Mouse (Mus musculus) testis, adult 2 months (tissue): ENCODE data around the gene Reep6.

Experiments
- CTCF ChIP-seq: fragments of 200-500 bp; IDR thresholded peaks from 2 replicates; pipeline ENCODE4 v1.5.1; 2012; ENCODE audit warnings: low read depth, mild to moderate bottlenecking, inconsistent platforms, low read length, moderate library complexity; ENCODE audit not compliant: control insufficient read depth, insufficient read depth, insufficient replicate concordance
- POLR2A ChIP-seq: fragments of 200-500 bp; IDR thresholded peaks from 2 replicates; pipeline ENCODE4 v1.6.1; 2012; ENCODE audit warnings: low read depth, mild to moderate bottlenecking, inconsistent platforms, low read length, moderate library complexity; ENCODE audit not compliant: control insufficient read depth

DNA sequence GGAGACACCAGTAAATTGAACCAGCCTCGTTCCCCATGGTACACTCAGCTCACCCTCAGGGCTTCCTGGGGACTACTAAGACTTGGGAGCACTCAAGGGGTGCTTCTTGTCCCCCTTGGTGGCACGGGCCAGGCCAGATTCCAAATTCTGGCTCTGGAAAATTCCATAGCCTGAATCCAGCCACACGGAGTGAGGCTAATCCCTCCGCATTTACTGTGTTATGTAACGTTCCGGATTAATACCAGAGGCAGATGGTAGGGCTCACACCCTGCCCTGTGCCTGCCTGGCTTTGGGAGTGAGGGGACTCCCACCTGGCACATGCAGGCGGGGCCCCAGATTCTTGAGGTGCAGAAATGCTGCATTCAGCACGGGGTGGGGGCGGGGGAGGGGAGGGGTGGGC lies 25.7 kb downstream of the Reep6 start:
- TF ChIP-seq POLR2A (no peak), CTCF (no peak)
